Mouse (Mus musculus): Measurements from ENCODE around the gene AW822073. TPM values are rescaled to one million over a fixed set of nuclear protein-coding genes. Genes with fewer than 3 reads are reported as not detected.
A peak's percentile ranks its signal among the peaks of the same experiment; 100 is the strongest.
"Not testable (repeated sequence)": the region's sequence is repeated elsewhere in the genome, so short reads cannot be mapped to it uniquely, and the experiment has no call there.

AW822073 gene
- polyA plus RNA-seq (2015; fragmentation: Nextera tagmentation; extraction: Ambion mirVana) = not detected in 2 replicates

- not testable (repeated sequence) for H3K27ac ChIP-seq (replicated peaks); H3K27me3 ChIP-seq; ATAC-seq (ENCODE audit: low read depth); H3K36me3 ChIP-seq; H3K4me2 ChIP-seq; H3K4me1 ChIP-seq (replicated peaks); H3K9me3 ChIP-seq; H3K9ac ChIP-seq; H3K4me3 ChIP-seq
- WGBS = 87% methylated on average over 18 of the region's 18 CpGs
Measured at GRCm38 (mm10) chr10:58224827-58225785, at the start of gene AW822073. Gene AW822073, minus strand, starts transcription at chr10:58224930.

- Histone ChIP-seq H3K4me3 (no peak overlapping the region), H3K9me3 (no peaks in the 10 kb centered on the region), H3K27me3 (no peaks in the 10 kb centered on the region), H3K9ac (no peak overlapping the region), H3K4me1 (replicated peaks) (peaks cover 15% of the 10 kb centered on the region), H3K36me3 (peaks cover 47% of the 10 kb centered on the region), H3K27ac (replicated peaks) (no peak overlapping the region), H3K4me2 (no peak overlapping the region)
- WGBS = 79% methylated on average over 5 of the region's 5 CpGs
- ATAC-seq (ENCODE audit: low read depth) = no peak
Measured at GRCm38 (mm10) chr10:58258466-58258865, 33.7 kb upstream of the AW822073 start.

GRCm38 (mm10) chr10:58255954-58256353, 31.2 kb upstream of the AW822073 start:
- Histone ChIP-seq H3K4me2 (peak overlapping the region; percentile 64), H3K27me3 (no peaks in the 10 kb centered on the region), H3K9ac (peak overlapping the region; percentile 81), H3K4me1 (replicated peaks) (peaks cover 15% of the 10 kb centered on the region), H3K27ac (replicated peaks) (no peak overlapping the region), H3K4me3 (peak overlapping the region; percentile 86), H3K36me3 (peaks cover 30% of the 10 kb centered on the region), H3K9me3 (no peaks in the 10 kb centered on the region)
- ATAC-seq (ENCODE audit: low read depth) = no peak
- 14% methylated on average over 4 of the region's 4 CpGs for WGBS

GRCm38 (mm10) chr10:58255213-58255892, 30.6 kb upstream of the AW822073 start, which contains the start of gene Gcc2:
Gene Gcc2, plus strand, starts transcription at chr10:58255497.
- Histone ChIP-seq H3K4me1 (replicated peaks) (peaks cover 15% of the 10 kb centered on the region), H3K36me3 (peaks cover 24% of the 10 kb centered on the region), H3K9ac (peak within 1 kb of the TSS; percentile 81), H3K27ac (replicated peaks) (peak within 1 kb of the TSS; percentile 82), H3K4me3 (peak within 1 kb of the TSS; percentile 86), H3K27me3 (no peaks in the 10 kb centered on the region), H3K9me3 (no peaks in the 10 kb centered on the region), H3K4me2 (peak within 1 kb of the TSS; percentile 64)
- peak; percentile 100 for ATAC-seq (ENCODE audit: low read depth)
- under 1% methylated on average over 58 of the region's 58 CpGs for WGBS

GRCm38 (mm10) chr10:58254635-58255175, 30.0 kb upstream of the AW822073 start:
- Histone ChIP-seq H3K36me3 (peaks cover 17% of the 10 kb centered on the region), H3K9ac (peak overlapping the region; percentile 81), H3K27ac (replicated peaks) (peak overlapping the region; percentile 82; the same call in 1 of the 2 replicates), H3K4me2 (peak overlapping the region; percentile 64), H3K9me3 (no peaks in the 10 kb centered on the region), H3K4me3 (peak overlapping the region; percentile 86), H3K27me3 (no peaks in the 10 kb centered on the region), H3K4me1 (replicated peaks) (peaks cover 15% of the 10 kb centered on the region)
- 31% methylated on average over 6 of the region's 6 CpGs for WGBS
- ATAC-seq (ENCODE audit: low read depth) = peak; percentile 23

DNA sequence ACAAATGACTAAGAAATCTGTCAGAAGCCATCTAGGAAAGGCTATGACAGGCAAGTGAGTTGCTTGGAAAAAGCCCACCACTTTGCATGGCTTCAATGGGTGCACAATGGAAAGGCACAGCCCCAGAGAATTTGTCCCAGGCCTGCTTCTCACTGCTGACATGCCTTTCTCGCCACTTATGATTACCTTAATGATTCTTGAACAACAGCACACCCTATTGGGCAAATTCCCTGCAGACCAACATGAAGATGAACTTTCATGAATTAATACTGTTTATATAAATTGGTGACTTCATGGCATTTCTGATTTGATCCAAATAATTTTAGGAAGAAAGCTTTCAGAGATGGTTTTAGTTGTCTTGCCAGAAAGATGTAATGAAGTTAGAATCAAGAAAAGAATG, 24.8 kb upstream of the AW822073 start:
- H3K27ac ChIP-seq (replicated peaks) = no peak overlapping the region
- peaks cover 2% of the 10 kb centered on the region for H3K4me1 ChIP-seq (replicated peaks)
- H3K9me3 ChIP-seq = no peaks in the 10 kb centered on the region
- 19% methylated on average over 1 of the region's 1 CpGs for WGBS
- no peak overlapping the region for H3K9ac ChIP-seq
- no peaks in the 10 kb centered on the region for H3K36me3 ChIP-seq
- H3K4me2 ChIP-seq = no peak overlapping the region
- no peak for ATAC-seq (ENCODE audit: low read depth)
- H3K27me3 ChIP-seq = no peaks in the 10 kb centered on the region
- no peak overlapping the region for H3K4me3 ChIP-seq

DNA sequence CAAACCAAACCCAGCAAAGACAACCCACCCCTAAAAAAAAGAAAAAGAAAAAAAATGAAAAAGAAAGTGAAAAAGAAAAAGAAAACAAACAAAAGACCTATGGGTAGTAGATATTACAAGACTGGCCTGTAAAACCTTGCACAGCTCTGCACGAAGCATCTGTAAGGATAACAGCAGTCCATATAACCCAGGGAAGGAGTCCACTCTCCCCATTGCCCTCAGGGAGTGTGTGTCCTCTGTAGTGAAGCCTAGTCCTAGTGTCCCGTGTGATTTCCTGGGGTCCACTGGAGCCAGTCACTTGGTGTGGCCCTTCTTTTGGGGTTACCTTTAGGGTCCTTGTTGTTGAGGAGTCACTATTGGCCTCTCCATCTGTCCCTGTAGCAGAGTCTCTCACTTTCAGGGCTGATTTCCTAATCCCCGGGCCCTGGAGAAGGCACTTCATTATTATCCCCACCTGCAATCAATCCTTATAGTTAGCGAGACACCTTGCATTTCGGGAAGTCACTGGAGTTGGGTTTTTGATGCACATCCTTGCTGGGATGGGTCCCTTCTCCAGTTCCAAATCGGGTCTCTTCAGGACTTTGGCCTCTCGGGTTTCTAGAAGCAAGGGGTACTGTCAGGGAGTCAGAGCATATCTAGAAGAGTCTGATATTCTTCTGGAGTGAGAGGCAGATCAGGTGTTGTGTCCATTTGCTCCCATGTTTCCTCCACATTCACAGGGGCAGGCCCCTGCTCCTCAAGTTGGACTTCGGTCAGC, 14.4 kb upstream of the AW822073 start:
- not testable (repeated sequence) for H3K4me2 ChIP-seq; H3K9ac ChIP-seq; H3K4me1 ChIP-seq (replicated peaks); H3K27me3 ChIP-seq; H3K9me3 ChIP-seq; H3K27ac ChIP-seq (replicated peaks); H3K4me3 ChIP-seq; H3K36me3 ChIP-seq
- WGBS = 82% methylated on average over 8 of the region's 8 CpGs
- 0 out of 2 replicates have a peak, but pooled peaks have one; percentile 56 for ATAC-seq (ENCODE audit: low read depth)

DNA sequence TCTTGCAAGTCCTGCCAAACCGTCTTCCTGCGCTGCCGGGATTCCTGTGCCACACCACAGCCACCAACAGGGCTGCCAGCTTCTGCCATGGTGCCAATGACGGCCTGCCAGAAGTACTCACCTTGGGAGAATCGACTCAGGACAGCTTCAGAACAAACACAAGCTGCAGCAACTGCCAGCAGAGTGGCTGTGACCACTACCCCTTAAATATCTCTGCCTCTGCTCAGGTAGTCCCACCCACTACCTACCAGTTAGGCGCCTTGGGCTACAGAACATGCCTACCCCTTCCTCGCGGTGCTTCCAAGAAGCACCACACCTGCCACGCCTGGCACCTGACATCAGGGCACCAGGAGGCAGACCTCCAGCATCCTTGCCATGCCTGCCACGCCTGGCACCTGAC, 11.9 kb upstream of the AW822073 start, which contains the start of gene Gm4981:
Gm4981 (minus strand) TSS at position 89 of the 400 bp plus-strand sequence.
- peaks cover 20% of the 10 kb centered on the region for H3K9me3 ChIP-seq
- H3K36me3 ChIP-seq = no peaks in the 10 kb centered on the region
- no peak within 1 kb of the TSS for H3K9ac ChIP-seq
- no peak for ATAC-seq (ENCODE audit: low read depth)
- no peaks in the 10 kb centered on the region for H3K27me3 ChIP-seq
- no peak within 1 kb of the TSS for H3K4me2 ChIP-seq
- H3K4me3 ChIP-seq = no peak within 1 kb of the TSS
- H3K4me1 ChIP-seq (replicated peaks) = no peaks in the 10 kb centered on the region
- 87% methylated on average over 10 of the region's 10 CpGs for WGBS
- H3K27ac ChIP-seq (replicated peaks) = no peak within 1 kb of the TSS

DNA sequence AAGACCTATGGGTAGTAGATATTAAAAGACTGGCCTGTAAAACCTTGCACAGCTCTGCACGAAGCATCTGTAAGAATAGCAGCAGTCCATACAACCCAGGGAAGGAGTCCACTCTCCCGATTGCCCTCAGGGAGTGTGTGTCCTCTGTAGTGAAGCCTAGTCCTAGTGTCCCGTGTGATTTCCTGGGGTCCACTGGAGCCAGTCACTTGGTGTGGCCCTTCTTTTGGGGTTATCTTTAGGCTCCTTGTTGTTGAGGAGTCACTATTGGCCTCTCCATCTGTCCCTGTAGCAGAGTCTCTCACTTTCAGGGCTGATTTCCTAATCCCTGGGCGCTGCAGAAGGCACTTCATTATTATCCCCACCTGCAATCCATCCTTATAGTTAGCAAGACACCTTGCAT, 10.3 kb upstream of the AW822073 start:
- not testable (repeated sequence) for H3K9ac ChIP-seq; H3K27me3 ChIP-seq; H3K4me1 ChIP-seq (replicated peaks); H3K27ac ChIP-seq (replicated peaks); H3K36me3 ChIP-seq; H3K4me2 ChIP-seq; ATAC-seq (ENCODE audit: low read depth); H3K4me3 ChIP-seq
- 83% methylated on average over 4 of the region's 4 CpGs for WGBS
- H3K9me3 ChIP-seq = peaks cover 24% of the 10 kb centered on the region

- not testable (repeated sequence) for ATAC-seq (ENCODE audit: low read depth); H3K4me1 ChIP-seq (replicated peaks); H3K27me3 ChIP-seq; H3K4me2 ChIP-seq; H3K4me3 ChIP-seq; H3K36me3 ChIP-seq; H3K27ac ChIP-seq (replicated peaks); H3K9ac ChIP-seq
- H3K9me3 ChIP-seq = peaks cover 20% of the 10 kb centered on the region
Measured at GRCm38 (mm10) chr10:58233740-58234121, 9.0 kb upstream of the AW822073 start.

GRCm38 (mm10) chr10:58233054-58233739, 8.5 kb upstream of the AW822073 start:
- not testable (repeated sequence) for H3K9ac ChIP-seq; H3K27ac ChIP-seq (replicated peaks); H3K4me3 ChIP-seq; H3K4me2 ChIP-seq; H3K27me3 ChIP-seq; H3K4me1 ChIP-seq (replicated peaks); H3K36me3 ChIP-seq
- ATAC-seq (ENCODE audit: low read depth) = peak; percentile 46
- H3K9me3 ChIP-seq = peaks cover 20% of the 10 kb centered on the region
- WGBS = 72% methylated on average over 10 of the region's 10 CpGs

Data from neural tube, embryonic 13.5 days (tissue).